14 mouse cellular contexts compared by ENCODE assay signal in the genomic region with DNA sequence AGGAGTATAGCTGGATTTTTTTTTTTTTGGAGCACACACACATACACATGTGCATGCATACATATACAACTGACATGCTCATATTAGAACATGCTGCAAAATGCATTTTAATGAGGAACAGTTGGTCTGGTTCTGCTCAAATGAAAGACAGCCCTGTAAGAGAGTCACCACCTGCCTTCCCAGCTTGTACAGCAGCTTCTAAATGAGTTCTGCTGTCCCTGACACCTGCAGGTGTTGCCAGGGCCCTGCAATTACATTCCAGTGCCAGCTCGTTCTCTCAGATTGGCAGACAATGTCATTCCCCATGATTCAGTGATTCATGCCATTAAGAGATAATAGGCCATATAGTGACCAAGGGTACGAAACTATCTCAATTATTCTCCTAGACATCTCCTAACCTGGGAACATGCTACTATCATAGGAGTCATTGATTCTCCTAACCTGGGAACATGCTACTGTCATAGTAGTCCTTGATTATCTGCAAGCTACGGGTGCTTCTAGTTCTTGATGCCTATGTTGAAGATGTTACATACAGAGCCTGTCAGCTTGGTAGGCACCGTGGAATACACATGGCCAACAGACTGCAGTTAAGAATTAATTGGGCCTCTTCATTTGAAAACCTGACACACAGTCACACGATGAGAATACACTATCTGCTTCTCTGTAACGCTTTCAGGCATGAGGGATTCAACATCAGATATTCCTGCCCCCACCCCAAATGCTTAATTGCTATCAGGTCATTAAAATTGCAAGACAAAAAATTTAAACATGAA.
DNase-seq lines count a peak whose midpoint lies in the region; ATAC-seq lines count a peak whose summit lies in the region.
"Had no signal": no experiment of that assay in that cellular context is flagged by ENCODE, and none has a peak within 500 bp of the region (broad histone marks: within the 10 kb centered on the region; RNA-seq: fewer than 3 reads in every experiment).

No protein-coding gene starts in this region.

- 0 out of 2 replicates have a peak overlapping the region, but pooled peaks have one; percentile 42 for H3K27ac ChIP-seq in forebrain, embryonic 13.5 days
- no peak overlapping the region for H3K27ac ChIP-seq in forebrain, embryonic 12.5 days
- no peak overlapping the region for H3K27ac ChIP-seq in hindbrain, embryonic 16.5 days (ENCODE audit: low read depth, low read length)
- H3K27ac ChIP-seq in hindbrain, embryonic 13.5 days, result no peak overlapping the region
- peak overlapping the region; percentile 64 for H3K27ac ChIP-seq in forebrain, embryonic 16.5 days (ENCODE audit: low read length)
- H3K27ac ChIP-seq: limb, embryonic 15.5 days; stomach, postnatal 0 days had no signal

- H3K27me3 ChIP-seq in forebrain, embryonic 13.5 days, result no peaks in the 10 kb centered on the region
- H3K27me3 ChIP-seq in forebrain, embryonic 12.5 days, result no peaks in the 10 kb centered on the region
- H3K27me3 ChIP-seq in hindbrain, embryonic 16.5 days (replicated peaks; ENCODE audit: control insufficient read depth, insufficient read depth, low read length), result no peaks in the 10 kb centered on the region
- no peaks in the 10 kb centered on the region for H3K27me3 ChIP-seq in hindbrain, embryonic 13.5 days
- no peaks in the 10 kb centered on the region for H3K27me3 ChIP-seq in forebrain, embryonic 16.5 days (replicated peaks; ENCODE audit: control insufficient read depth, insufficient read depth, low read length)
- H3K27me3 ChIP-seq: limb, embryonic 15.5 days; Patski had no signal

- no peak overlapping the region for H3K9ac ChIP-seq in forebrain, embryonic 13.5 days
- H3K9ac ChIP-seq in forebrain, embryonic 12.5 days, result no peak overlapping the region
- H3K9ac ChIP-seq in hindbrain, embryonic 16.5 days (ENCODE audit: low read depth, low read length), result no peak overlapping the region
- no peak overlapping the region for H3K9ac ChIP-seq in hindbrain, embryonic 13.5 days
- H3K9ac ChIP-seq in forebrain, embryonic 16.5 days (replicated peaks; ENCODE audit: low read depth, low read length), result no peak overlapping the region
- H3K9ac ChIP-seq: limb, embryonic 15.5 days had no signal

- peak; percentile 85 for ATAC-seq in forebrain, embryonic 13.5 days
- ATAC-seq in forebrain, embryonic 12.5 days (ENCODE audit: low FRiP score), result no peak
- ATAC-seq in hindbrain, embryonic 16.5 days, result peak; percentile 65; the same call in 1 of the 2 replicates
- ATAC-seq in hindbrain, embryonic 13.5 days (ENCODE audit: low FRiP score), result no peak
- peak; percentile 82 for ATAC-seq in forebrain, embryonic 16.5 days
- ATAC-seq: Patski had no signal

- no peaks in the 10 kb centered on the region for H3K36me3 ChIP-seq in forebrain, embryonic 13.5 days (ENCODE audit: poor library complexity, severe bottlenecking)
- H3K36me3 ChIP-seq in forebrain, embryonic 12.5 days (replicated peaks), result no peaks in the 10 kb centered on the region
- H3K36me3 ChIP-seq in hindbrain, embryonic 16.5 days (ENCODE audit: control insufficient read depth, insufficient read depth, low read length), result no peaks in the 10 kb centered on the region
- no peaks in the 10 kb centered on the region for H3K36me3 ChIP-seq in hindbrain, embryonic 13.5 days
- H3K36me3 ChIP-seq in forebrain, embryonic 16.5 days (ENCODE audit: control insufficient read depth, insufficient read depth), result no peaks in the 10 kb centered on the region

- no peak overlapping the region for H3K4me3 ChIP-seq in forebrain, embryonic 13.5 days
- no peak overlapping the region for H3K4me3 ChIP-seq in forebrain, embryonic 12.5 days (replicated peaks)
- H3K4me3 ChIP-seq in hindbrain, embryonic 16.5 days (ENCODE audit: low read length), result no peak overlapping the region
- H3K4me3 ChIP-seq in hindbrain, embryonic 13.5 days, result no peak overlapping the region
- no peak overlapping the region for H3K4me3 ChIP-seq in forebrain, embryonic 16.5 days (replicated peaks; ENCODE audit: low read length)
- H3K4me3 ChIP-seq: limb, embryonic 15.5 days had no signal

- H3K4me2 ChIP-seq in forebrain, embryonic 13.5 days, result no peak overlapping the region
- H3K4me2 ChIP-seq in forebrain, embryonic 12.5 days, result no peak overlapping the region
- H3K4me2 ChIP-seq in hindbrain, embryonic 16.5 days (ENCODE audit: low read length), result no peak overlapping the region
- H3K4me2 ChIP-seq in hindbrain, embryonic 13.5 days, result no peak overlapping the region
- H3K4me2 ChIP-seq in forebrain, embryonic 16.5 days (ENCODE audit: low read length), result no peak overlapping the region
- H3K4me2 ChIP-seq: limb, embryonic 15.5 days had no signal

- H3K9me3 ChIP-seq in forebrain, embryonic 13.5 days (replicated peaks), result no peaks in the 10 kb centered on the region
- no peaks in the 10 kb centered on the region for H3K9me3 ChIP-seq in forebrain, embryonic 12.5 days
- no peaks in the 10 kb centered on the region for H3K9me3 ChIP-seq in hindbrain, embryonic 16.5 days (ENCODE audit: control insufficient read depth, low read length)
- no peaks in the 10 kb centered on the region for H3K9me3 ChIP-seq in hindbrain, embryonic 13.5 days
- H3K9me3 ChIP-seq in forebrain, embryonic 16.5 days (ENCODE audit: control insufficient read depth, low read length), result no peaks in the 10 kb centered on the region
- H3K9me3 ChIP-seq: limb, embryonic 15.5 days had no signal

- DNase-seq in cerebellum, adult 11-12 months, result peak; percentile 45
- DNase-seq in urinary bladder, postnatal 4 days (ENCODE audit: low spot score in 2 of 2), result no peak
- DNase-seq in lung, postnatal 10 days, result no peak
- DNase-seq: lung, adult 18-20 months; right cerebral cortex, adult 18-20 months; thymus, postnatal 25 days had no signal

- H3K4me1 ChIP-seq in forebrain, embryonic 13.5 days, result 0 out of 2 replicates have a peak, but pooled peaks cover 4% of the 10 kb centered on the region
- H3K4me1 ChIP-seq in forebrain, embryonic 12.5 days, result no peaks in the 10 kb centered on the region
- H3K4me1 ChIP-seq in hindbrain, embryonic 16.5 days (ENCODE audit: control insufficient read depth, insufficient read depth, low read depth, low read length), result no peaks in the 10 kb centered on the region
- H3K4me1 ChIP-seq in hindbrain, embryonic 13.5 days (replicated peaks), result no peaks in the 10 kb centered on the region
- H3K4me1 ChIP-seq in forebrain, embryonic 16.5 days (replicated peaks; ENCODE audit: control insufficient read depth, insufficient read depth, low read length), result peaks cover 4% of the 10 kb centered on the region; the same call in 1 of the 2 replicates
- H3K4me1 ChIP-seq: limb, embryonic 15.5 days had no signal

- 74% methylated on average over 6 of the region's 6 CpGs for WGBS in forebrain, embryonic 13.5 days
- WGBS in forebrain, embryonic 12.5 days, result 87% methylated on average over 6 of the region's 6 CpGs
- WGBS in hindbrain, embryonic 16.5 days, result 65% methylated on average over 6 of the region's 6 CpGs
- 72% methylated on average over 6 of the region's 6 CpGs for WGBS in hindbrain, embryonic 13.5 days
- WGBS in forebrain, embryonic 16.5 days, result 55% methylated on average over 6 of the region's 6 CpGs

Comparison
In these comparisons a context has a peak if more than half of its experiments do, and no peak if none do; other contexts are left out.
1. ATAC-seq: peak in forebrain, embryonic 13.5 days (single experiment), hindbrain, embryonic 16.5 days (single experiment) and forebrain, embryonic 16.5 days (single experiment); none in forebrain, embryonic 12.5 days (single experiment) and hindbrain, embryonic 13.5 days (single experiment).
2. H3K27ac ChIP-seq: peak in forebrain, embryonic 13.5 days (single experiment) and forebrain, embryonic 16.5 days (single experiment); none in forebrain, embryonic 12.5 days (single experiment), hindbrain, embryonic 16.5 days (single experiment) and hindbrain, embryonic 13.5 days (single experiment).